Mouse (Mus musculus): ENCODE measurements around the gene Bmpr1b. TPM values are rescaled to one million over a fixed set of nuclear protein-coding genes. Genes with fewer than 3 reads are reported as not detected.

Bmpr1b gene
- polyA plus RNA-seq, 1 experiment, result 0.25 TPM

DNA sequence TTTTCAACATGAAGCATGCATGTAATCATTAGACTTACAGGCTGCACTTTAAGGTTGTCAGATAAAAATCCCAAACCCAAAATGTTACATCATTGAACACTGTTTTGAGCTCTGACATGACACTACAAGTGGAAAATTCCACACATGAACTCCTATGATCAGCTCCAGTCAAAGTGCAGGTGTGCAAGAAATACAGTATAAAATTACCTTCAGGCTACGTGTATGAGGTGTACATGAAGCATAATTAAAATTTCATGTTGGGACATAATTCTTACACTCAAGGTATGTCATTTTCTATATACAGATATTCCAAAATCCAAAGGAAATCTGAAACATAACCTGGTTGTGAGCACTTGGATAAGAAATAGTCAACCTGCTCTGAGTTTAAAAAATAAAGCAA lies 220.7 kb downstream of the Bmpr1b start:
- no peaks in the 10 kb centered on the region for H3K27me3 ChIP-seq (ENCODE audit: control insufficient read depth, insufficient read depth, low read length, poor library complexity, severe bottlenecking)
- no peaks in the 10 kb centered on the region for H3K9me3 ChIP-seq (replicated peaks; ENCODE audit: control insufficient read depth, insufficient read depth, low read length, poor library complexity, severe bottlenecking)
- H3K9ac ChIP-seq (ENCODE audit: low read depth, poor library complexity, severe bottlenecking), result no peak overlapping the region
- no peaks in the 10 kb centered on the region for H3K36me3 ChIP-seq (ENCODE audit: control insufficient read depth, insufficient read depth, low read length, poor library complexity, severe bottlenecking)
- no peak overlapping the region for H3K27ac ChIP-seq (ENCODE audit: insufficient read depth, low read length)
- H3K4me1 ChIP-seq (ENCODE audit: control insufficient read depth, insufficient read depth, low read length), result no peaks in the 10 kb centered on the region
- H3K4me3 ChIP-seq (ENCODE audit: low read depth, low read length), result no peak overlapping the region
- TF ChIP-seq EP300 (IDR thresholded peaks at IDR 0.05; ENCODE audit: insufficient read depth, low read depth, low read length) (no peak), POLR2A (IDR thresholded peaks at IDR 0.05; ENCODE audit: insufficient read depth, low read length) (no peak), CTCF (IDR thresholded peaks at IDR 0.05; ENCODE audit: low read depth, low read length) (no peak)

DNA sequence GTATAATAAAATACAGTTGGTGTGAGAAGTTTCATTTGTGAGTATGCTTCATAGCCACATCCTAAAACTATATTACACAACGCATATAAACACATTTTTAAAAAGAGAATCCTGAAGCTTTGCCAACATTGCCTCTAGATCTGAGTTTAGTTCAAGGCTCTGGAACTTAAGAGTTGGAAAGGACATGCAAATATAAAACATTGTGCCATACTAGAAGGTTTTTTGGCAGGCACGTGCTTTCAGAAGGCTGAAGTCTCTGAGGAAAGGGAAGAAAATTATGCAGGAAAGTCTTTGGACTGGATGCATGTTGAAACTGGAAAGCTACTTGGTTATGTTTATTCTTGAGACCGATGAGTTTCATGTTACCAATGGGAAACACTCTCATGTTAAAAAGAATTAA lies 221.1 kb downstream of the Bmpr1b start:
- Histone ChIP-seq H3K4me1 (ENCODE audit: control insufficient read depth, insufficient read depth, low read length) (no peaks in the 10 kb centered on the region), H3K9ac (ENCODE audit: low read depth, poor library complexity, severe bottlenecking) (no peak overlapping the region), H3K27ac (ENCODE audit: insufficient read depth, low read length) (no peak overlapping the region), H3K27me3 (ENCODE audit: control insufficient read depth, insufficient read depth, low read length, poor library complexity, severe bottlenecking) (no peaks in the 10 kb centered on the region), H3K9me3 (replicated peaks; ENCODE audit: control insufficient read depth, insufficient read depth, low read length, poor library complexity, severe bottlenecking) (no peaks in the 10 kb centered on the region), H3K4me3 (ENCODE audit: low read depth, low read length) (no peak overlapping the region), H3K36me3 (ENCODE audit: control insufficient read depth, insufficient read depth, low read length, poor library complexity, severe bottlenecking) (no peaks in the 10 kb centered on the region)
- TF ChIP-seq POLR2A (IDR thresholded peaks at IDR 0.05; ENCODE audit: insufficient read depth, low read length) (no peak), CTCF (IDR thresholded peaks at IDR 0.05; ENCODE audit: low read depth, low read length) (no peak), EP300 (IDR thresholded peaks at IDR 0.05; ENCODE audit: insufficient read depth, low read depth, low read length) (no peak)

DNA sequence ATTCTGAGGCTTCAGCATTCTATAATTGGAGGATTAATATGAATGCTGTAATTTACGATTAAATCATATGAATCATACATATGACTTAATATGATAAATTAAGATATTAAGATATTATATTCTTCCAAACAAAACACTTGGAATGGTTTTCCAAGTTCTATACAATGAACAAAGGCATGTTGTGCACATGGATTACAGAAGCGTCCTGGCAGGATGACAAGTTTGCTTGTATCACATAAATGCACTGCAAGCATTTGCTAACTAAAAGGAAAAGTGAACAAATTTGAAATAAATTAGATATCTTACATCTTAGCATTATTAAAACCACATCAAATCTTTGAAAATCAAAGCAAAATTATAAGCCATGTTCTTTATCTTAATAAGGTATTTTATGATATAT lies 222.4 kb downstream of the Bmpr1b start:
- TF ChIP-seq CTCF (IDR thresholded peaks at IDR 0.05; ENCODE audit: low read depth, low read length) (no peak), EP300 (IDR thresholded peaks at IDR 0.05; ENCODE audit: insufficient read depth, low read depth, low read length) (no peak), POLR2A (IDR thresholded peaks at IDR 0.05; ENCODE audit: insufficient read depth, low read length) (no peak)
- no peak overlapping the region for H3K27ac ChIP-seq (ENCODE audit: insufficient read depth, low read length)
- no peaks in the 10 kb centered on the region for H3K4me1 ChIP-seq (ENCODE audit: control insufficient read depth, insufficient read depth, low read length)
- no peaks in the 10 kb centered on the region for H3K36me3 ChIP-seq (ENCODE audit: control insufficient read depth, insufficient read depth, low read length, poor library complexity, severe bottlenecking)
- no peaks in the 10 kb centered on the region for H3K9me3 ChIP-seq (replicated peaks; ENCODE audit: control insufficient read depth, insufficient read depth, low read length, poor library complexity, severe bottlenecking)
- H3K4me3 ChIP-seq (ENCODE audit: low read depth, low read length), result no peak overlapping the region
- no peaks in the 10 kb centered on the region for H3K27me3 ChIP-seq (ENCODE audit: control insufficient read depth, insufficient read depth, low read length, poor library complexity, severe bottlenecking)
- H3K9ac ChIP-seq (ENCODE audit: low read depth, poor library complexity, severe bottlenecking), result no peak overlapping the region

DNA sequence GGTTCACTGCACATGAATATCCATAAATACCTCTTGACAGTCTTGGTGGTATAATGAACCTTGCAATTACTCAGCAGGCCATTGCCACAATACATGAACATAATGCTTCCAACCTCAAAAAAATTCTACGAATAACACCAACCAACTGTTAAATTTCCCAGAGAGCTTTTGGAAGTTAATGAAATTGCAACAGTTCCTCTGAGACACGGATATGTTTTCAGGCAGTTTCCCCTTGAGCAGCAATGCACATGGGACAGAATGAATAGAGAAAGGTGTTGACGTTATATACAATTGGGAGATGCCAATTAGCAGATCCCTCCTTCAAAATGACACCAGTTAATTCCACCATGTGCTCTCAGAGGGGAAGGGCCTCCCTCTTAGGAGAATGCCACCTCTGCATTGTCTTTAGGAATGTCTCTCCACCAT lies 225.9 kb downstream of the Bmpr1b start:
- TF ChIP-seq POLR2A (IDR thresholded peaks at IDR 0.05; ENCODE audit: insufficient read depth, low read length), result no peak
- no peak for TF ChIP-seq CTCF (IDR thresholded peaks at IDR 0.05; ENCODE audit: low read depth, low read length)
- TF ChIP-seq EP300 (IDR thresholded peaks at IDR 0.05; ENCODE audit: insufficient read depth, low read depth, low read length), result no peak
- H3K27ac ChIP-seq (ENCODE audit: insufficient read depth, low read length), result no peak overlapping the region
- H3K9ac ChIP-seq (ENCODE audit: low read depth, poor library complexity, severe bottlenecking), result no peak overlapping the region
- H3K36me3 ChIP-seq (ENCODE audit: control insufficient read depth, insufficient read depth, low read length, poor library complexity, severe bottlenecking), result no peaks in the 10 kb centered on the region
- no peaks in the 10 kb centered on the region for H3K9me3 ChIP-seq (replicated peaks; ENCODE audit: control insufficient read depth, insufficient read depth, low read length, poor library complexity, severe bottlenecking)
- H3K4me1 ChIP-seq (ENCODE audit: control insufficient read depth, insufficient read depth, low read length), result no peaks in the 10 kb centered on the region
- H3K4me3 ChIP-seq (ENCODE audit: low read depth, low read length), result no peak overlapping the region
- no peaks in the 10 kb centered on the region for H3K27me3 ChIP-seq (ENCODE audit: control insufficient read depth, insufficient read depth, low read length, poor library complexity, severe bottlenecking)

DNA sequence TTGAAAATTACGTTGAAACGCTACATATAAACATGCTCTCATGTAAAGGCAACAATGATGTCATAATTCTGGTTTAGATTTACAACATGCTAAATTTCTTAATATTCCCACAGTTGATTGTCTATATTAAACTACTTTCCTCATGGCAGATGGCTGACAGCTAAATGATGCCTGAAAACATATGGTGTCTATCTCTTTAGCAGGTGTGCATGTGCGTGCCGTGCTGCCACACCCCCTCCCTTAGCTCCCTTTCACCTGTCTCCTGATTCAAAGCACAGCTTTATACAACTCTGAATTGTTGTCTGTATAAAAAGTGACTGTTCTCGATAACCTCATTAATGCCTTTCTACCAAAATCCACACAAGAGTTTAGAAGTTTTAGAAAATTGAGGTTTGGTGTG lies 229.0 kb downstream of the Bmpr1b start:
- H3K9ac ChIP-seq (ENCODE audit: low read depth, poor library complexity, severe bottlenecking), result no peak overlapping the region
- TF ChIP-seq CTCF (IDR thresholded peaks at IDR 0.05; ENCODE audit: low read depth, low read length), result no peak
- TF ChIP-seq POLR2A (IDR thresholded peaks at IDR 0.05; ENCODE audit: insufficient read depth, low read length), result no peak
- TF ChIP-seq EP300 (IDR thresholded peaks at IDR 0.05; ENCODE audit: insufficient read depth, low read depth, low read length), result no peak
- H3K36me3 ChIP-seq (ENCODE audit: control insufficient read depth, insufficient read depth, low read length, poor library complexity, severe bottlenecking), result no peaks in the 10 kb centered on the region
- H3K27me3 ChIP-seq (ENCODE audit: control insufficient read depth, insufficient read depth, low read length, poor library complexity, severe bottlenecking), result no peaks in the 10 kb centered on the region
- no peaks in the 10 kb centered on the region for H3K4me1 ChIP-seq (ENCODE audit: control insufficient read depth, insufficient read depth, low read length)
- no peak overlapping the region for H3K4me3 ChIP-seq (ENCODE audit: low read depth, low read length)
- H3K27ac ChIP-seq (ENCODE audit: insufficient read depth, low read length), result no peak overlapping the region
- H3K9me3 ChIP-seq (replicated peaks; ENCODE audit: control insufficient read depth, insufficient read depth, low read length, poor library complexity, severe bottlenecking), result no peaks in the 10 kb centered on the region

DNA sequence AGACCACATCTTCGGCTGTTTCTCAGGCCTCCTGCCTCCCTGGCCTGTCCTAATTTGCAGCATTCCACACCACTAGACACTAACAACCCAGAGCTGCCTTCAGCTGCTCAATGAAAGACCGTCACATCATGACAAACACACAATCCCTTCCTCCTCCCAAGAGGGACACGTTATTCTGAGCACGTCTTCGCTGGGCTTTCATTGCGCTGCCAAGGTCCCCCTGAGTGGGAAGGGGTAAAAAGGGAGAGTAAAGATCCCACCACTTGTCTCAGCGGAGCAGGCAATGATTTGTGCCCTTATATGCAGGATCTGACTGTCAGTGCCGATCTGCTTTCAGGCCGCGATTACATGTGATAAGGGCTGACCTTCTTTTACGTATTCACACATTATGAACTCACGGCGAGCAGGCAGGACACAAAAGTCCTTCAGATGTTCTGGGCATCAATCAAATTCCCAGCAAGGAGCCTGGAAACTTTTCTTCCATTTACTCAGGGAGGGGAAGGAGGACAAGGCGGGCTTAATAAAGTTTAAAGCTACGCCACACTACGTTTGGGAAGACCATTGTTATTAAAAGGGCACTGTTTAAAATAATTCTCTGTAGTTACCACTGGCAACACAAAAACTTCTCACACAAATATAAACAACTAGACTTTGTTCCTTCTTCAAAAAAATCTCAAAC lies 232.5 kb downstream of the Bmpr1b start:
- no peaks in the 10 kb centered on the region for H3K4me1 ChIP-seq (ENCODE audit: control insufficient read depth, insufficient read depth, low read length)
- no peaks in the 10 kb centered on the region for H3K36me3 ChIP-seq (ENCODE audit: control insufficient read depth, insufficient read depth, low read length, poor library complexity, severe bottlenecking)
- no peak overlapping the region for H3K4me3 ChIP-seq (ENCODE audit: low read depth, low read length)
- H3K27ac ChIP-seq (ENCODE audit: insufficient read depth, low read length), result no peak overlapping the region
- H3K27me3 ChIP-seq (ENCODE audit: control insufficient read depth, insufficient read depth, low read length, poor library complexity, severe bottlenecking), result no peaks in the 10 kb centered on the region
- no peak overlapping the region for H3K9ac ChIP-seq (ENCODE audit: low read depth, poor library complexity, severe bottlenecking)
- H3K9me3 ChIP-seq (replicated peaks; ENCODE audit: control insufficient read depth, insufficient read depth, low read length, poor library complexity, severe bottlenecking), result no peaks in the 10 kb centered on the region
- no peak for TF ChIP-seq POLR2A (IDR thresholded peaks at IDR 0.05; ENCODE audit: insufficient read depth, low read length)
- TF ChIP-seq CTCF (IDR thresholded peaks at IDR 0.05; ENCODE audit: low read depth, low read length), result no peak
- no peak for TF ChIP-seq EP300 (IDR thresholded peaks at IDR 0.05; ENCODE audit: insufficient read depth, low read depth, low read length)

Measured in ES-Bruce4 (cell line).